Mouse (Mus musculus): ENCODE results near the gene B2m.

DNA sequence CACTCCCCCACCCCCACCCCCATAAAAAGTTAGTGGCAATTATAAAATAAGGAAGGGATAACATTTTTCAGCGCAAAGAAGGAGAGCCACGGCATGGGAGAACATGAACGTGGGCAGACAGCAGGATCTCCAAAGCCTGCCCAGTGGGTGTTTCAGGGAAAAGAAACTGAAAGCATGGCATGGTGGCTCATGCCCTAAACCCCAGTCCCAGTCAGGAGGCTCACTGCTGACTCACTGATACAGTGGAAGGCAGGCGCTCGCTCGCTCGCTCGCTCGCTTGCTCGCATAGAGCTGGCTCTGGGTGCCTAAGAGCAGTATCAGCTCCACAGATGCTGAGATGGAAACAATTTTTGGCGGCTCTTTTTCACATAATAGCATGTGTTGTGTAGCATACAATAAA lies 16.8 kb downstream of the B2m start:
- TF ChIP-seq CTCF (IDR thresholded peaks at IDR 0.05; ENCODE audit: low read depth, low read length) (no peak), GATA1 (IDR thresholded peaks at IDR 0.05; ENCODE audit: borderline replicate concordance, low read length) (no peak), TAL1 (conservative IDR thresholded peaks at IDR 0.05; ENCODE audit: low read depth, low read length) (no peak), POLR2AphosphoS5 (IDR thresholded peaks at IDR 0.05; ENCODE audit: insufficient replicate concordance, low read depth, low read length) (no peak), GATA2 (IDR thresholded peaks at IDR 0.05; ENCODE audit: borderline replicate concordance, low read depth, low read length) (no peak)

Measured in G1E (cell line).